In genomic region chr17:12688427-12689110, GRCm38 (mm10) we compare ENCODE assay signal across 10 mouse cellular contexts. TPM values are rescaled to one million over a fixed set of nuclear protein-coding genes. Genes with fewer than 3 reads are reported as not detected.
A peak's percentile ranks its signal among the peaks of the same experiment; 100 is the strongest.
DNase-seq lines count a peak whose midpoint lies in the region; ATAC-seq lines count a peak whose summit lies in the region.
"Had no signal": no experiment of that assay in that cellular context is flagged by ENCODE, and none has a peak within 500 bp of the region (broad histone marks: within the 10 kb centered on the region; RNA-seq: fewer than 3 reads in every experiment).

No protein-coding gene starts in this region.

- no peaks in the 10 kb centered on the region for H3K9me3 ChIP-seq in hindbrain, embryonic 14.5 days (ENCODE audit: control insufficient read depth, low read length)
- no peaks in the 10 kb centered on the region for H3K9me3 ChIP-seq in hindbrain, embryonic 11.5 days (ENCODE audit: control insufficient read depth, low read length)

- no peak overlapping the region for H3K4me3 ChIP-seq in hindbrain, embryonic 14.5 days (replicated peaks; ENCODE audit: low read length)
- H3K4me3 ChIP-seq in hindbrain, embryonic 11.5 days (ENCODE audit: low read depth, low read length), result no peak overlapping the region
- H3K4me3 ChIP-seq: myocyte had no signal

- no peaks in the 10 kb centered on the region for H3K4me1 ChIP-seq in hindbrain, embryonic 14.5 days (replicated peaks; ENCODE audit: control insufficient read depth, insufficient read depth, low read length)
- no peaks in the 10 kb centered on the region for H3K4me1 ChIP-seq in hindbrain, embryonic 11.5 days (replicated peaks; ENCODE audit: control insufficient read depth, insufficient read depth, low read length)

- H3K9ac ChIP-seq in hindbrain, embryonic 14.5 days, result no peak overlapping the region
- H3K9ac ChIP-seq in hindbrain, embryonic 11.5 days (ENCODE audit: low read depth, low read length), result no peak overlapping the region

- intact Hi-C loops in heart, postnatal 36 days (cut with DNase I), result no loop called here

- peaks cover 100% of the 10 kb centered on the region for H3K36me3 ChIP-seq in hindbrain, embryonic 14.5 days (replicated peaks; ENCODE audit: control insufficient read depth, insufficient read depth)
- H3K36me3 ChIP-seq in hindbrain, embryonic 11.5 days (ENCODE audit: control insufficient read depth, insufficient read depth, low read length), result 0 out of 2 replicates have a peak, but pooled peaks cover 8% of the 10 kb centered on the region

- ATAC-seq in hindbrain, embryonic 14.5 days (ENCODE audit: low FRiP score), result peak; percentile 15; the same call in 1 of the 2 replicates
- ATAC-seq in hindbrain, embryonic 11.5 days (ENCODE audit: low FRiP score), result no peak
- ATAC-seq in erythroid progenitor cell, adult 5-6 weeks (replicated peaks; ENCODE audit: low FRiP score, poor library complexity, severe bottlenecking), result no peak

- no peaks in the 10 kb centered on the region for H3K27me3 ChIP-seq in hindbrain, embryonic 14.5 days (ENCODE audit: control insufficient read depth, insufficient read depth, low read length)
- H3K27me3 ChIP-seq in hindbrain, embryonic 11.5 days (ENCODE audit: control insufficient read depth, insufficient read depth, low read length), result no peaks in the 10 kb centered on the region

- no peak for DNase-seq in hindbrain, embryonic 14.5 days (ENCODE audit: low spot score)
- no peak for DNase-seq in hindbrain, embryonic 11.5 days (ENCODE audit: low spot score)
- peak; percentile 97 for DNase-seq in adipocyte (ENCODE audit: low spot score)
- peak; percentile 68 to 73 for DNase-seq in cerebellum, postnatal 36 days
- peak; percentile 56 to 71 for DNase-seq in heart, postnatal 36 days
- DNase-seq in skeletal muscle tissue, adult 2 months (ENCODE audit: low read depth, low spot score), result peak; percentile 92
- no peak for DNase-seq in T-cell, adult 2 months (ENCODE audit: low spot score)

- 93% methylated on average over 20 of the region's 20 CpGs for WGBS in hindbrain, embryonic 14.5 days
- 96% methylated on average over 20 of the region's 20 CpGs for WGBS in hindbrain, embryonic 11.5 days

- no peak overlapping the region for H3K4me2 ChIP-seq in hindbrain, embryonic 14.5 days (replicated peaks)
- H3K4me2 ChIP-seq in hindbrain, embryonic 11.5 days (replicated peaks; ENCODE audit: low read depth, low read length), result no peak overlapping the region

- no peak overlapping the region for H3K27ac ChIP-seq in hindbrain, embryonic 14.5 days
- H3K27ac ChIP-seq in hindbrain, embryonic 11.5 days (ENCODE audit: low read depth, low read length), result no peak overlapping the region

RNA-seq across cellular contexts. Expression of gene Slc22a1, which starts 12.9 kb away (rescaled TPM):
- not detected in 2 replicates for polyA plus RNA-seq in hindbrain, embryonic 14.5 days (2014; fragmentation: Nextera tagmentation; extraction: Ambion mirVana)
- not detected in 2 replicates for polyA plus RNA-seq in hindbrain, embryonic 11.5 days (2014; fragmentation: Nextera tagmentation; extraction: Ambion mirVana)
- 10 to 100 TPM in 1 of 2 experiments, 1 to 10 TPM in 1; 7.1 to 10.6 TPM for total RNA-seq in heart, postnatal 36 days (2021)
- total RNA-seq in erythroid progenitor cell, adult 5-6 weeks (2015; ENCODE audit: low replicate concordance), result not detected in 2 replicates
- total RNA-seq in erythroid progenitor cell, adult 5-6 weeks (2017; ENCODE audit: low replicate concordance), result 0.26 TPM in 1 of 2 replicates, not detected in the other
- polyA plus RNA-seq: C2C12, myocyte had no signal

Comparison
In these comparisons a context has a peak if more than half of its experiments do, and no peak if none do; other contexts are left out.
1. DNase-seq: peak in adipocyte (single experiment), cerebellum, postnatal 36 days (2 of 2), heart, postnatal 36 days (2 of 2) and skeletal muscle tissue, adult 2 months (single experiment); none in hindbrain, embryonic 14.5 days (single experiment), hindbrain, embryonic 11.5 days (single experiment) and T-cell, adult 2 months (single experiment).
2. RNA of gene Slc22a1, which starts 12.9 kb away (total RNA-seq): 7.1 to 10.6 TPM in heart, postnatal 36 days; 0.26 TPM in erythroid progenitor cell, adult 5-6 weeks; every median in the first group is over 4 times any median in the second.